Mouse (Mus musculus) erythroblast, embryonic 14.5 days (primary cell): ENCODE measurements around the gene Nr1d1.

Experiments used
- GATA1 ChIP-seq: IDR thresholded peaks from 2 replicates; pipeline ENCODE4 v1.6.1; 2012; ENCODE audit warnings: low read length, inconsistent platforms, mixed read lengths
- TAL1 ChIP-seq: IDR thresholded peaks from 3 replicates; pipeline ENCODE4 v1.6.1; 2012; ENCODE audit warnings: low read length, inconsistent platforms, mixed read lengths

GRCm38 (mm10) chr11:98745932-98746853 is 28.9 kb downstream of the Nr1d1 start:
- TF ChIP-seq GATA1: no peak
- no peak for TF ChIP-seq TAL1
